8 mouse cellular contexts compared by ENCODE assay signal in genomic region chr16:4640267-4641005, GRCm38 (mm10). TPM values are rescaled to one million over a fixed set of nuclear protein-coding genes. Genes with fewer than 3 reads are reported as not detected.
DNase-seq lines count a peak whose midpoint lies in the region; ATAC-seq and TF ChIP-seq lines count a peak whose summit lies in the region.

No protein-coding gene starts in this region.

- H3K27ac ChIP-seq in forebrain, embryonic 16.5 days (ENCODE audit: low read length), result no peak overlapping the region
- peak overlapping the region; percentile 95 for H3K27ac ChIP-seq in kidney, embryonic 14.5 days (ENCODE audit: low read depth, low read length)
- peak overlapping the region; percentile 85 for H3K27ac ChIP-seq in lung, postnatal 0 days (ENCODE audit: low read length)
- peak overlapping the region; percentile 94 for H3K27ac ChIP-seq in stomach, postnatal 0 days (replicated peaks)

- H3K27me3 ChIP-seq in forebrain, embryonic 16.5 days (replicated peaks; ENCODE audit: control insufficient read depth, insufficient read depth, low read length), result no peaks in the 10 kb centered on the region
- H3K27me3 ChIP-seq in kidney, embryonic 14.5 days (ENCODE audit: control insufficient read depth, insufficient read depth, low read length), result no peaks in the 10 kb centered on the region
- H3K27me3 ChIP-seq in lung, postnatal 0 days (replicated peaks; ENCODE audit: insufficient read depth, low read length), result no peaks in the 10 kb centered on the region
- H3K27me3 ChIP-seq in stomach, postnatal 0 days (ENCODE audit: control insufficient read depth, insufficient read depth, low read length), result no peaks in the 10 kb centered on the region

- peak overlapping the region; percentile 47 for H3K4me3 ChIP-seq in forebrain, embryonic 16.5 days (replicated peaks; ENCODE audit: low read length)
- peak overlapping the region; percentile 79 for H3K4me3 ChIP-seq in kidney, embryonic 14.5 days (ENCODE audit: low read length)
- peak overlapping the region; percentile 49 for H3K4me3 ChIP-seq in lung, postnatal 0 days (ENCODE audit: low read depth, low read length)
- peak overlapping the region; percentile 69 for H3K4me3 ChIP-seq in stomach, postnatal 0 days (ENCODE audit: low read depth, low read length)

- H3K4me2 ChIP-seq in forebrain, embryonic 16.5 days (ENCODE audit: low read length), result peak overlapping the region; percentile 64
- peak overlapping the region; percentile 58 for H3K4me2 ChIP-seq in kidney, embryonic 14.5 days (replicated peaks; ENCODE audit: low read depth, low read length)
- peak overlapping the region; percentile 83 for H3K4me2 ChIP-seq in lung, postnatal 0 days (replicated peaks; ENCODE audit: low read depth, low read length)
- H3K4me2 ChIP-seq in stomach, postnatal 0 days (replicated peaks; ENCODE audit: low read depth), result peak overlapping the region; percentile 83

- TF ChIP-seq EP300 in lung, postnatal 0 days (IDR thresholded peaks at IDR 0.05), result no peak
- no peak for TF ChIP-seq EP300 in stomach, postnatal 0 days (optimal IDR thresholded peaks at IDR 0.05)

- H3K4me1 ChIP-seq in forebrain, embryonic 16.5 days (replicated peaks; ENCODE audit: control insufficient read depth, insufficient read depth, low read length), result peaks cover 36% of the 10 kb centered on the region
- peaks cover 41% of the 10 kb centered on the region for H3K4me1 ChIP-seq in kidney, embryonic 14.5 days (ENCODE audit: control insufficient read depth, insufficient read depth, low read length)
- peaks cover 36% of the 10 kb centered on the region for H3K4me1 ChIP-seq in lung, postnatal 0 days (ENCODE audit: insufficient read depth, low read depth, low read length)
- H3K4me1 ChIP-seq in stomach, postnatal 0 days (replicated peaks; ENCODE audit: control insufficient read depth, insufficient read depth), result peaks cover 23% of the 10 kb centered on the region

- H3K36me3 ChIP-seq in forebrain, embryonic 16.5 days (ENCODE audit: control insufficient read depth, insufficient read depth), result 0 out of 2 replicates have a peak, but pooled peaks cover 2% of the 10 kb centered on the region
- H3K36me3 ChIP-seq in kidney, embryonic 14.5 days (ENCODE audit: control insufficient read depth, insufficient read depth, low read length), result peaks cover 9% of the 10 kb centered on the region; the same call in 1 of the 2 replicates
- H3K36me3 ChIP-seq in lung, postnatal 0 days (ENCODE audit: insufficient read depth, low read length), result no peaks in the 10 kb centered on the region
- H3K36me3 ChIP-seq in stomach, postnatal 0 days (ENCODE audit: control insufficient read depth, insufficient read depth, low read length), result no peaks in the 10 kb centered on the region

- TF ChIP-seq CTCF in lung, postnatal 0 days (IDR thresholded peaks at IDR 0.05), result no peak
- TF ChIP-seq CTCF in stomach, postnatal 0 days (IDR thresholded peaks at IDR 0.05; ENCODE audit: low read depth), result no peak

- 0 out of 2 replicates have a peak, but pooled peaks have one; percentile 1 for ATAC-seq in forebrain, embryonic 16.5 days
- ATAC-seq in kidney, embryonic 14.5 days (ENCODE audit: low FRiP score, low TSS enrichment), result peak; percentile 65
- ATAC-seq in lung, postnatal 0 days, result peak; percentile 35
- peak; percentile 65 for ATAC-seq in stomach, postnatal 0 days (ENCODE audit: low FRiP score, low TSS enrichment)

- no peaks in the 10 kb centered on the region for H3K9me3 ChIP-seq in forebrain, embryonic 16.5 days (ENCODE audit: control insufficient read depth, low read length)
- H3K9me3 ChIP-seq in kidney, embryonic 14.5 days (ENCODE audit: control insufficient read depth, low read length), result no peaks in the 10 kb centered on the region
- H3K9me3 ChIP-seq in lung, postnatal 0 days (ENCODE audit: low read length), result no peaks in the 10 kb centered on the region
- no peaks in the 10 kb centered on the region for H3K9me3 ChIP-seq in stomach, postnatal 0 days (ENCODE audit: control insufficient read depth, low read length)

- 10% methylated on average over 17 of the region's 17 CpGs for WGBS in forebrain, embryonic 16.5 days
- WGBS in kidney, embryonic 14.5 days, result 1% methylated on average over 17 of the region's 17 CpGs
- 4% methylated on average over 17 of the region's 17 CpGs for WGBS in lung, postnatal 0 days
- WGBS in stomach, postnatal 0 days, result 5% methylated on average over 17 of the region's 17 CpGs

- H3K9ac ChIP-seq in forebrain, embryonic 16.5 days (replicated peaks; ENCODE audit: low read depth, low read length), result peak overlapping the region; percentile 46
- peak overlapping the region; percentile 80 for H3K9ac ChIP-seq in kidney, embryonic 14.5 days (ENCODE audit: low read depth, low read length)
- peak overlapping the region; percentile 60 for H3K9ac ChIP-seq in lung, postnatal 0 days (replicated peaks; ENCODE audit: low read depth)
- H3K9ac ChIP-seq in stomach, postnatal 0 days (ENCODE audit: low read length), result peak overlapping the region; percentile 82

- DNase-seq in retina, postnatal 1 day, result peak; percentile 40
- DNase-seq in retina, embryonic 14.5 days (ENCODE audit: low spot score), result no peak
- peak; percentile 80 for DNase-seq in lung, postnatal 0 days (ENCODE audit: low spot score)
- DNase-seq in stomach, postnatal 0 days (ENCODE audit: low spot score), result peak; percentile 73
- DNase-seq in right cerebral cortex, adult 18-20 months, result no peak
- no peak for DNase-seq in frontal cortex, postnatal 14 days (ENCODE audit: low spot score in 2 of 2)

RNA-seq across cellular contexts. Expression of gene Dnaja3, which starts 0.6 kb away (rescaled TPM):
- 60.3 and 61.9 TPM in 2 replicates for polyA plus RNA-seq in forebrain, embryonic 16.5 days (2015; fragmentation: Nextera tagmentation; extraction: Ambion mirVana)
- polyA plus RNA-seq in kidney, embryonic 14.5 days (2014; fragmentation: Nextera tagmentation; extraction: Ambion mirVana), result 46.3 and 68.8 TPM in 2 replicates
- 37.8 and 38.9 TPM in 2 replicates for polyA plus RNA-seq in lung, postnatal 0 days (2015; fragmentation: Nextera tagmentation; extraction: Ambion mirVana)
- polyA plus RNA-seq in stomach, postnatal 0 days (2015; fragmentation: Nextera tagmentation; extraction: Ambion mirVana), result 47.0 and 49.2 TPM in 2 replicates

RNA-seq across cellular contexts. Expression of gene Vasn, which starts 0.7 kb away (rescaled TPM):
- polyA plus RNA-seq in forebrain, embryonic 16.5 days (2015; fragmentation: Nextera tagmentation; extraction: Ambion mirVana), result 3.2 and 4.3 TPM in 2 replicates
- 14.4 and 16.1 TPM in 2 replicates for polyA plus RNA-seq in kidney, embryonic 14.5 days (2014; fragmentation: Nextera tagmentation; extraction: Ambion mirVana)
- 17.4 and 18.0 TPM in 2 replicates for polyA plus RNA-seq in lung, postnatal 0 days (2015; fragmentation: Nextera tagmentation; extraction: Ambion mirVana)
- polyA plus RNA-seq in stomach, postnatal 0 days (2015; fragmentation: Nextera tagmentation; extraction: Ambion mirVana), result 8.8 and 9.6 TPM in 2 replicates

RNA-seq across cellular contexts. Expression of gene Pam16, which starts 15.6 kb away (rescaled TPM):
- polyA plus RNA-seq in forebrain, embryonic 16.5 days (2015; fragmentation: Nextera tagmentation; extraction: Ambion mirVana), result 132 and 157 TPM in 2 replicates
- polyA plus RNA-seq in kidney, embryonic 14.5 days (2014; fragmentation: Nextera tagmentation; extraction: Ambion mirVana), result 102 and 116 TPM in 2 replicates
- polyA plus RNA-seq in lung, postnatal 0 days (2015; fragmentation: Nextera tagmentation; extraction: Ambion mirVana), result 76.2 and 78.4 TPM in 2 replicates
- 65.4 and 71.9 TPM in 2 replicates for polyA plus RNA-seq in stomach, postnatal 0 days (2015; fragmentation: Nextera tagmentation; extraction: Ambion mirVana)

RNA-seq across cellular contexts. Expression of gene Coro7, which starts 39.1 kb away (rescaled TPM):
- polyA plus RNA-seq in forebrain, embryonic 16.5 days (2015; fragmentation: Nextera tagmentation; extraction: Ambion mirVana), result 25.4 and 32.6 TPM in 2 replicates
- 12.0 and 16.4 TPM in 2 replicates for polyA plus RNA-seq in kidney, embryonic 14.5 days (2014; fragmentation: Nextera tagmentation; extraction: Ambion mirVana)
- 8.7 and 9.0 TPM in 2 replicates for polyA plus RNA-seq in lung, postnatal 0 days (2015; fragmentation: Nextera tagmentation; extraction: Ambion mirVana)
- polyA plus RNA-seq in stomach, postnatal 0 days (2015; fragmentation: Nextera tagmentation; extraction: Ambion mirVana), result 7.6 and 8.1 TPM in 2 replicates

RNA-seq across cellular contexts. Expression of gene Glis2, which starts 45.9 kb away (rescaled TPM):
- 10.8 and 12.1 TPM in 2 replicates for polyA plus RNA-seq in forebrain, embryonic 16.5 days (2015; fragmentation: Nextera tagmentation; extraction: Ambion mirVana)
- polyA plus RNA-seq in kidney, embryonic 14.5 days (2014; fragmentation: Nextera tagmentation; extraction: Ambion mirVana), result 42.4 and 47.3 TPM in 2 replicates
- polyA plus RNA-seq in lung, postnatal 0 days (2015; fragmentation: Nextera tagmentation; extraction: Ambion mirVana), result 20.7 and 26.5 TPM in 2 replicates
- 11.6 and 11.7 TPM in 2 replicates for polyA plus RNA-seq in stomach, postnatal 0 days (2015; fragmentation: Nextera tagmentation; extraction: Ambion mirVana)

Comparison
In these comparisons a context has a peak if more than half of its experiments do, and no peak if none do; other contexts are left out.
1. DNase-seq: peak in retina, postnatal 1 day (single experiment), lung, postnatal 0 days (single experiment) and stomach, postnatal 0 days (single experiment); none in retina, embryonic 14.5 days (single experiment), right cerebral cortex, adult 18-20 months (single experiment) and frontal cortex, postnatal 14 days (0 of 2).
2. ATAC-seq: peak in every context shown above with its lines; median percentile 65 in kidney, embryonic 14.5 days; 65 in stomach, postnatal 0 days; 35 in lung, postnatal 0 days; 1 in forebrain, embryonic 16.5 days.
3. Peak in every context shown above with its lines, with median percentiles within 50 percentile points of each other: H3K4me2 ChIP-seq, H3K4me3 ChIP-seq and H3K9ac ChIP-seq.